Mouse (Mus musculus): ENCODE results near the gene Cep112. TPM values are rescaled to one million over a fixed set of nuclear protein-coding genes. Genes with fewer than 3 reads are reported as not detected.

The Cep112 gene
- polyA plus RNA-seq, 1 experiment, result 2.5 TPM

DNA sequence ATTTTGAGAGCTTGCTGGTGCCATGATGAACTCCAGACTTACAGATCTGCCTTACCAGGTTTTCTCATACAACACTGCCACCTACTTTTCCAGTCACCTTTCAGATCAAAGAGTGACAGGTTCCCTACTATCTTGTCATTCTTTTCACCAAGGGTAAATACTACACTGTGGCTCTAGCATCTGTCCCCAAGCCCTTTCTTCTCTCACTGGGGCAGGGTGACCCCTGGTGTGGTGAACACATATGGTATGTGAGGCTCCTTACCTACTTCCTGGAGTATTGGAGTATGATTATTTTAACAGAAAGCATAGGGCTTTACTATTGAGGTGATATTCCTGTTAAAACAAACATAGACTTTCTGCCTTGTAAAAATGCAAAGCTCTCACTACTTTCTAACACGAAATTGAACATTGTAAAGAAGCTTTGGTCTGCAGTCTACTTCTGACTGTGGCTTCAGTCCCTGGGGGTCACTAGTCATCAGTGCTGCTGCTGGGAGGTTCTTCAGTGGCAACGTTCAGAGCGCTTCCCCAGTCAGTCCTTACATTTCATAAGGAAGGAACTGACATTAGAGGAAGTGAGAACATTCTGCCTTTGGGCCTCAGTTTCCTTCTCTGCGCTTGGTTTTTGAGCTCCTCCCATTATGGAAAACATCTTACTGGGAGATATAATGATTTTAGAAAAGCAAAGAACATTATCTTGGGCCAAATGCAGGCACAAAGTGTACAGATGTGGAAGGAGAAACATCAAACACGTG lies 168.4 kb downstream of the Cep112 start:
- TF ChIP-seq CTCF (IDR thresholded peaks at IDR 0.05; ENCODE audit: control insufficient read depth, insufficient read depth, low read length) (no peak), POLR2A (IDR thresholded peaks at IDR 0.05; ENCODE audit: borderline replicate concordance, control insufficient read depth, low read depth, low read length) (no peak)
- H3K4me3 ChIP-seq (replicated peaks; ENCODE audit: control insufficient read depth, low read depth, low read length), result no peak overlapping the region
- 46% methylated on average over 5 of the region's 5 CpGs for WGBS
- H3K27ac ChIP-seq (ENCODE audit: control insufficient read depth, insufficient read depth, low read depth, low read length, poor library complexity), result no peak overlapping the region
- no peaks in the 10 kb centered on the region for H3K4me1 ChIP-seq (ENCODE audit: control insufficient read depth, insufficient read depth, low read length)

- 50% methylated on average over 2 of the region's 2 CpGs for WGBS
- no peak overlapping the region for H3K27ac ChIP-seq (ENCODE audit: control insufficient read depth, insufficient read depth, low read depth, low read length, poor library complexity)
- TF ChIP-seq POLR2A (IDR thresholded peaks at IDR 0.05; ENCODE audit: borderline replicate concordance, control insufficient read depth, low read depth, low read length) (no peak), CTCF (IDR thresholded peaks at IDR 0.05; ENCODE audit: control insufficient read depth, insufficient read depth, low read length) (no peak)
- no peaks in the 10 kb centered on the region for H3K4me1 ChIP-seq (ENCODE audit: control insufficient read depth, insufficient read depth, low read length)
- no peak overlapping the region for H3K4me3 ChIP-seq (replicated peaks; ENCODE audit: control insufficient read depth, low read depth, low read length)
These were observed 169.1 kb downstream of the Cep112 start for GRCm38 (mm10) chr11:108593959-108594579.

DNA sequence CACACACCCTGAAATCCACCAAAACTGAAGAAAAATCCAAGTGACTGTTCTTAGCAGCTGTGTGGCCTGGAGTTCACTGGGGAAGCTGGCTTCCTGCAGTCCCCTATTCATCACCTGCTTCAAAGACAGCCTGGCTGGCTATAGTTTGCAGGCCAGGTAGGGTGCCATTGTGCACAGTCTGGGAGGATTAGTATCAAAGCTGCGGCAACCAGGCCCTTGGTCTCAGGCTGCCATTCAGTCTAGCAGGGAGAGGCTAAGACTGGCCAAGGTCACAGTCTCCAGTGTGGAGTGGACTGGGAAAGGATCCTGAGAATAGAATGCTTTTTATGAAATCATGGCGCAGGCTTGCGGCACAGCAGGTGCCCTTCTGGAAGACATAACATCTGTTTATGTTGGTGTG lies 180.3 kb downstream of the Cep112 start:
- H3K27ac ChIP-seq (ENCODE audit: control insufficient read depth, insufficient read depth, low read depth, low read length, poor library complexity), result no peak overlapping the region
- no peak for TF ChIP-seq CTCF (IDR thresholded peaks at IDR 0.05; ENCODE audit: control insufficient read depth, insufficient read depth, low read length)
- no peak for TF ChIP-seq POLR2A (IDR thresholded peaks at IDR 0.05; ENCODE audit: borderline replicate concordance, control insufficient read depth, low read depth, low read length)
- WGBS, result 94% methylated on average over 3 of the region's 3 CpGs

GRCm38 (mm10) chr11:108606036-108606435 lies 181.0 kb downstream of the Cep112 start:
- 88% methylated on average over 11 of the region's 11 CpGs for whole genome bisulfite sequencing
- no peaks in the 10 kb centered on the region for H3K4me1 ChIP-seq (ENCODE audit: control insufficient read depth, insufficient read depth, low read length)
- H3K4me3 ChIP-seq (replicated peaks; ENCODE audit: control insufficient read depth, low read depth, low read length), result no peak overlapping the region
- TF ChIP-seq POLR2A (IDR thresholded peaks at IDR 0.05; ENCODE audit: borderline replicate concordance, control insufficient read depth, low read depth, low read length) (no peak), CTCF (IDR thresholded peaks at IDR 0.05; ENCODE audit: control insufficient read depth, insufficient read depth, low read length) (no peak)
- H3K27ac ChIP-seq (ENCODE audit: control insufficient read depth, insufficient read depth, low read depth, low read length, poor library complexity), result no peak overlapping the region

More for the DNA sequence above, 180.3 kb downstream of the Cep112 start:
- Histone ChIP-seq H3K4me3 (replicated peaks; ENCODE audit: control insufficient read depth, low read depth, low read length) (no peak overlapping the region), H3K4me1 (ENCODE audit: control insufficient read depth, insufficient read depth, low read length) (no peaks in the 10 kb centered on the region)

DNA sequence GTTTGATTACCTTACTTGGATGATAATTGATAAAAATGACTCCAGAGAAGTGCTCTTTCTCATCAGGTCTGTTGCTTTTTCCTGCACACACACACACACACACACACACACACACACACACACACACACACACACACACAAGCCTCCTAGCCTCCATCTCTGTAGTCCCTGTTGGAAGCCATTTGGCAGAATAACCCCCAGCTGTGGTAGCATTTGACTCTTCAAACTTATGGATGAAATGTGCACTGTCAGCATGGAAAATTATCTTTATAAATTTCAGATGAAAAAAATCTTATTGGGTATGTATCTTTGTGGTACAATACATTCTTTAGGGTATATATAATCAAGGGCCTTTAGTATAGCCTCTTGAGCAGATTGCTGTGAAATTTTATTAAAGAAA lies 181.8 kb downstream of the Cep112 start:
- TF ChIP-seq POLR2A (IDR thresholded peaks at IDR 0.05; ENCODE audit: borderline replicate concordance, control insufficient read depth, low read depth, low read length), result no peak
- TF ChIP-seq CTCF (IDR thresholded peaks at IDR 0.05; ENCODE audit: control insufficient read depth, insufficient read depth, low read length), result no peak
- H3K27ac ChIP-seq (ENCODE audit: control insufficient read depth, insufficient read depth, low read depth, low read length, poor library complexity), result no peak overlapping the region
- no peaks in the 10 kb centered on the region for H3K4me1 ChIP-seq (ENCODE audit: control insufficient read depth, insufficient read depth, low read length)
- H3K4me3 ChIP-seq (replicated peaks; ENCODE audit: control insufficient read depth, low read depth, low read length), result no peak overlapping the region

GRCm38 (mm10) chr11:108620628-108621433 lies 195.8 kb downstream of the Cep112 start:
- no peaks in the 10 kb centered on the region for H3K4me1 ChIP-seq (ENCODE audit: control insufficient read depth, insufficient read depth, low read length)
- 82% methylated on average over 7 of the region's 7 CpGs for WGBS
- TF ChIP-seq CTCF (IDR thresholded peaks at IDR 0.05; ENCODE audit: control insufficient read depth, insufficient read depth, low read length) (no peak), POLR2A (IDR thresholded peaks at IDR 0.05; ENCODE audit: borderline replicate concordance, control insufficient read depth, low read depth, low read length) (no peak)
- no peak overlapping the region for H3K27ac ChIP-seq (ENCODE audit: control insufficient read depth, insufficient read depth, low read depth, low read length, poor library complexity)
- no peak overlapping the region for H3K4me3 ChIP-seq (replicated peaks; ENCODE audit: control insufficient read depth, low read depth, low read length)

DNA sequence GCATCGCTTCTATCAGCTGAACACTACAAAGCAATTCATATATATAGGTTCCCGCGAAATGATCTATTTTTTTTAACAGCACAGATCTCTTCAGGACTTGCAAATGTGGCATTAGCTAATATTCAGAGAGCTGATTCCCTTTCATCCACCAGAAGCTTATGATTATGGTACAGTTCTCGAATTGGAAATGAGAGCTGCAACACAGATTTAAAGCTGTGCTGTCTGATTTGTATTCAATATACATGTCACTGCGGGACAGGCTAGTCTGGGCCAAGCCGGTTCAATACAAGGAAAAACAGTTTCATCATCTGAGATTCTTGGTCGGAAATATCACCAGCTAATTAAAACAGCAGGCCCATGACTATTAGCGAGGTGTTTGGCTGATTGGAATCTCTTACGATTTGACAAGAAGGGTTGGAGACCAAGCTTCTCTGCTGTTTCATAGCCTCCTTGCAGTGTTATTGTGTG lies 196.5 kb downstream of the Cep112 start:
- no peak for TF ChIP-seq CTCF (IDR thresholded peaks at IDR 0.05; ENCODE audit: control insufficient read depth, insufficient read depth, low read length)
- no peak for TF ChIP-seq POLR2A (IDR thresholded peaks at IDR 0.05; ENCODE audit: borderline replicate concordance, control insufficient read depth, low read depth, low read length)
- H3K27ac ChIP-seq (ENCODE audit: control insufficient read depth, insufficient read depth, low read depth, low read length, poor library complexity), result no peak overlapping the region
- WGBS, result 84% methylated on average over 9 of the region's 9 CpGs
- H3K4me1 ChIP-seq (ENCODE audit: control insufficient read depth, insufficient read depth, low read length), result no peaks in the 10 kb centered on the region
- no peak overlapping the region for H3K4me3 ChIP-seq (replicated peaks; ENCODE audit: control insufficient read depth, low read depth, low read length)

Measured in bone marrow, adult 2 months (tissue).